Mouse (Mus musculus): ENCODE results near the gene Marco. TPM values are rescaled to one million over a fixed set of nuclear protein-coding genes. Genes with fewer than 3 reads are reported as not detected.

The Marco gene
- polyA plus RNA-seq, 1 experiment from 2014 or later: 0.42 TPM

DNA sequence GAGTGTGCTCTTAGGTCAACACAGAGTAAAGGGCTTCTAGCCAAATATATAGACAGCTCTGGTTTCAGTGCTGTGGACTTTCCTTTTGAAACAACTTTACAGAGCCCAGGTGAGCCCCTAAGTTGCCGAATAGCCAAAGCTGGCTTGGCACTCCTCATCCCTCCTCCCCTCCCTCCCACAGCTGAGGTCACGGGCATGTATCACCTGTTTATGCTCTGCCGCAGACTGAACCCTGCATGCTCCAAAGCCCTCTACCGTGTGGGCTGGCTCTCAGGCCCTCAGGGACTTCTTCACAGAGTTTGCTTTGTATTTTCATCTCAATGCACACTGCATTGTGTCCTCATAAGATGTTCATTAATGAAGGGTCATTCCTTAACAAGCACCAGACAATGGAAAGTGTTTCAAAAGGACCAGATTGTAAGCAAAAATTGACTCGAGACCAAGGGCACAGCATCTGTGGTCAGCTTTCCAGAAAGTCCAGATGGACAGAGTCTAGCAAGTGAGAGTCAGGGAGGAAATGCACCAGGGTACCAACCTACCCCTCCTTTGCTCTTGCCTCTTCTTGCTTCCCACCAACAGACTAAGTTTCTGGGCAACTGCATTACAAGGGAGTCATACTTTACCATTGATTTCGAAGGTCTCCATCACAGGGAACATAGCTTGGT is 646 bp downstream of the Marco start:
- 45% methylated on average over 6 of the region's 6 CpGs for WGBS
- H3K4me1 ChIP-seq (ENCODE audit: insufficient read depth, low read length): no peaks in the 10 kb centered on the region
- ATAC-seq (ENCODE audit: low FRiP score, low TSS enrichment): no peak

DNA sequence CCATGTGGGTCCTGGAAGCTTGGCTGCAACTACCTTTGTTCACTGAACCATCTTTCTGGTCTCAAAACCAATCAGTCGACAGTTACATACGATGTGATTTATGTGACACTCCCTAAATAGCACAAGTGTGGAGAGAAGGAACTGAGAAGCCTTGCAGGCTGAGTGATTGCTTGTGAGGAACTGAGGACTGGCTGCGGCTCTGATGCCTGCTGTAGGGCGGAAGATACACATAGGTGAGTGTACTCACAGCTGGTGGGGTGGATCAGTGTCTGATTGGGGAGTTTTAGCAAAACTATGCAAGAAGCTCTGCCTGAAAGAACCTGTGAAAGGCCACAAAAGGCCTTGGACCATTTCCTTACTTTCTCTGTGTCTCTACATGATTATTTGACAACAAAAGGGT is 3.3 kb downstream of the Marco start:
- 33% methylated on average over 4 of the region's 4 CpGs for WGBS
- H3K27me3 ChIP-seq (ENCODE audit: insufficient read depth, low read length): no peaks in the 10 kb centered on the region

More for the DNA sequence above, 646 bp downstream of the Marco start:
- Histone ChIP-seq H3K9me3 (ENCODE audit: low read length) (no peaks in the 10 kb centered on the region), H3K9ac (replicated peaks; ENCODE audit: low read length) (no peak overlapping the region), H3K27me3 (ENCODE audit: insufficient read depth, low read length) (no peaks in the 10 kb centered on the region), H3K4me3 (ENCODE audit: low read length) (no peak overlapping the region), H3K27ac (ENCODE audit: low read length) (no peak overlapping the region), H3K4me2 (replicated peaks; ENCODE audit: low read depth, low read length) (no peak overlapping the region), H3K36me3 (ENCODE audit: insufficient read depth, low read length) (no peaks in the 10 kb centered on the region)

DNA sequence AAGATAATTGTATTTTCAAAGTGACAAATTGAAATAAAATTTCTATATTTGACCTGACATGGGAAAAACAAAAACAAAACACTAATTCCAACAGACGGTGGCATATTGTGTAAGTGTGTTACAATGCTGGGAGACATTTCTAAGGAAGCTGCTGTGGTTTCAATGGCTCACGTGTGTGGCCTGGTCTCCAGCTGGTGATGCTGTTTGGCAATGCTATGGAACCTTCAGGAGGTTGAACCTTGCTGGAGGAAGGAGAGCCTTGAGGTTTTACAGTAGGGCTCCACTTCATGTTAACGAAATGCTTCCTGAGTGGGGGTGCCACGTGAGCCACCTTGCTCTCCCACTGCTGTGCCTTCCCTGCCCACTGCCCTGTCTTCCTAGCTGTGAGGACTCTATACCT is 6.8 kb downstream of the Marco start:
- H3K36me3 ChIP-seq (ENCODE audit: insufficient read depth, low read length): no peaks in the 10 kb centered on the region
- H3K27ac ChIP-seq (ENCODE audit: low read length): no peak overlapping the region
- H3K9me3 ChIP-seq (ENCODE audit: low read length): no peaks in the 10 kb centered on the region
- H3K9ac ChIP-seq (replicated peaks; ENCODE audit: low read length): no peak overlapping the region
- no peak overlapping the region for H3K4me2 ChIP-seq (replicated peaks; ENCODE audit: low read depth, low read length)
- H3K4me3 ChIP-seq (ENCODE audit: low read length): no peak overlapping the region
- H3K27me3 ChIP-seq (ENCODE audit: insufficient read depth, low read length): no peaks in the 10 kb centered on the region
- ATAC-seq (ENCODE audit: low FRiP score, low TSS enrichment): no peak
- no peaks in the 10 kb centered on the region for H3K4me1 ChIP-seq (ENCODE audit: insufficient read depth, low read length)
- WGBS: 80% methylated on average over 4 of the region's 4 CpGs

More for the DNA sequence above, 3.3 kb downstream of the Marco start:
- Histone ChIP-seq H3K4me2 (replicated peaks; ENCODE audit: low read depth, low read length) (no peak overlapping the region), H3K9ac (replicated peaks; ENCODE audit: low read length) (no peak overlapping the region), H3K4me1 (ENCODE audit: insufficient read depth, low read length) (no peaks in the 10 kb centered on the region), H3K36me3 (ENCODE audit: insufficient read depth, low read length) (no peaks in the 10 kb centered on the region), H3K4me3 (ENCODE audit: low read length) (no peak overlapping the region), H3K27ac (ENCODE audit: low read length) (no peak overlapping the region), H3K9me3 (ENCODE audit: low read length) (no peaks in the 10 kb centered on the region)
- no peak for ATAC-seq (ENCODE audit: low FRiP score, low TSS enrichment)

- no peak overlapping the region for H3K4me3 ChIP-seq (ENCODE audit: low read length)
- no peaks in the 10 kb centered on the region for H3K27me3 ChIP-seq (ENCODE audit: insufficient read depth, low read length)
- WGBS: 15% methylated on average over 5 of the region's 5 CpGs
- no peak overlapping the region for H3K4me2 ChIP-seq (replicated peaks; ENCODE audit: low read depth, low read length)
- no peaks in the 10 kb centered on the region for H3K4me1 ChIP-seq (ENCODE audit: insufficient read depth, low read length)
- no peak for ATAC-seq (ENCODE audit: low FRiP score, low TSS enrichment)
- no peak overlapping the region for H3K27ac ChIP-seq (ENCODE audit: low read length)
- H3K9ac ChIP-seq (replicated peaks; ENCODE audit: low read length): no peak overlapping the region
- H3K36me3 ChIP-seq (ENCODE audit: insufficient read depth, low read length): no peaks in the 10 kb centered on the region
- H3K9me3 ChIP-seq (ENCODE audit: low read length): no peaks in the 10 kb centered on the region
Measured at GRCm38 (mm10) chr1:120480937-120481336, 23.9 kb downstream of the Marco start.

DNA sequence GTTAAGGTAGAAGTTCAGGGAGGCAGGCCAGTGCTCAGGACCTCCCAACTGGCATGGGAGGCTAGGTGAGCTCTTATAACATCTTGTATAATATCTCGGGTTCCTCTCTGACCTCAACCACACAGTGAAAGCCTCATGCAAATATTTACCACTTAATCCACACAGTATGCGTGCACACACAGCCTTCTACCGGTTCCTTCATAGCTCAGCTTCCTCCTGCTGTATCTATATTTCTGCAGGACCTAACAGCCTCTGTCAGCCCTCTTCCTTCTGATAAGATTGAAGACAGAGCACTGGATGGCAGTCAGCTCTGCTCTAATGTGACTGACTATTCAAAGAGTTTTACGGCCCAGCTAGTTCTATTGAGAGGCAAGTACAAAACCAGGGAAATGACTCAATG is 30.0 kb downstream of the Marco start:
- Histone ChIP-seq H3K4me2 (replicated peaks; ENCODE audit: low read depth, low read length) (no peak overlapping the region), H3K9me3 (ENCODE audit: low read length) (no peaks in the 10 kb centered on the region), H3K9ac (replicated peaks; ENCODE audit: low read length) (no peak overlapping the region), H3K27me3 (ENCODE audit: insufficient read depth, low read length) (no peaks in the 10 kb centered on the region), H3K4me3 (ENCODE audit: low read length) (no peak overlapping the region), H3K27ac (ENCODE audit: low read length) (no peak overlapping the region), H3K4me1 (ENCODE audit: insufficient read depth, low read length) (no peaks in the 10 kb centered on the region), H3K36me3 (ENCODE audit: insufficient read depth, low read length) (no peaks in the 10 kb centered on the region)
- WGBS: 70% methylated on average over 4 of the region's 4 CpGs
- ATAC-seq (ENCODE audit: low FRiP score, low TSS enrichment): no peak

- Histone ChIP-seq H3K4me2 (replicated peaks; ENCODE audit: low read depth, low read length) (no peak overlapping the region), H3K9me3 (ENCODE audit: low read length) (no peaks in the 10 kb centered on the region), H3K27me3 (ENCODE audit: insufficient read depth, low read length) (no peaks in the 10 kb centered on the region), H3K4me3 (ENCODE audit: low read length) (no peak overlapping the region), H3K36me3 (ENCODE audit: insufficient read depth, low read length) (no peaks in the 10 kb centered on the region), H3K27ac (ENCODE audit: low read length) (no peak overlapping the region), H3K9ac (replicated peaks; ENCODE audit: low read length) (no peak overlapping the region), H3K4me1 (ENCODE audit: insufficient read depth, low read length) (peaks cover 11% of the 10 kb centered on the region)
- WGBS: 9% methylated on average over 15 of the region's 15 CpGs
- peak; percentile 50; the same call in 1 of the 2 replicates for ATAC-seq (ENCODE audit: low FRiP score, low TSS enrichment)
Measured at GRCm38 (mm10) chr1:120468891-120469290, 35.9 kb downstream of the Marco start.

DNA sequence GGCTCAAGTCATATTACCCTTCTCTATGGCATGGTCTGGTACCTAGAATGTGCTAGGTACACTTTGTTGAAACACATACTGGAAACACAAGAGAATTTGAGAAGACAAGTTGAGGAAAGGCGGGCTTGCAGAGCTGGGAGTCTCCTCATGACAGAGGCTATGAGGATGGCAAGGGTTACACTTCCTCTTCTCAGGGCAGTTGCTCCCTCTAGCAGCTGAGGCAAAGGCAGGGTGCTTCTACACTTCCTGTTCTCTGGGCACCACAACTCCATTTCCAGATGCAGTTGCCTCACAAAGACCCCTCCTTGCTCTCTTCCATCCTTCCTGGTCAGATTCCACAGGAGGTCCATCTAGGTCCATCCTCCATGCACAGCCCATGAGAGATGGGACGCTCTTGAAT is 37.5 kb downstream of the Marco start:
- Histone ChIP-seq H3K27ac (ENCODE audit: low read length) (no peak overlapping the region), H3K27me3 (ENCODE audit: insufficient read depth, low read length) (no peaks in the 10 kb centered on the region), H3K4me3 (ENCODE audit: low read length) (no peak overlapping the region), H3K4me2 (replicated peaks; ENCODE audit: low read depth, low read length) (no peak overlapping the region), H3K9ac (replicated peaks; ENCODE audit: low read length) (no peak overlapping the region), H3K36me3 (ENCODE audit: insufficient read depth, low read length) (no peaks in the 10 kb centered on the region), H3K4me1 (ENCODE audit: insufficient read depth, low read length) (peaks cover 11% of the 10 kb centered on the region), H3K9me3 (ENCODE audit: low read length) (no peaks in the 10 kb centered on the region)
- WGBS: 91% methylated on average over 2 of the region's 2 CpGs
- no peak for ATAC-seq (ENCODE audit: low FRiP score, low TSS enrichment)

DNA sequence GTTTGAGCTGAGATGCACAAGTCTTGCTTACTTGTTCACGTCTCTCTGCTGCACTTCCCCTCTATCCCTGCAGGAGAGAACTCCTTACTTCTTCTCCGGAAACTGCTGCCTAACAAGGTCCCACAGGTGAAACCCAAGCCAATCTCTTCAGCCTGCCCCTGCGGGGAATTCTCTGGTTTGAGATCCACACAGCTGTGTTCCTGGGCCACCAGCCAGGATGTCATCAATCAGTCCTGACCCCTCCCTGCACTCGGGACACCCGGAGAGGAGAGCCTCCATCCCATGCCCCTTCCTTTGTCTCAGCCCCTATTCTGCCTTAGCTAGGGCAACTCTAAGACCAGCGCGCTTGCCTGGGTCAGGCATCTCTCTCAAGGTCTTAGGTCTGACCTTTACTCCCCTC is 38.1 kb downstream of the Marco start:
- Histone ChIP-seq H3K9me3 (ENCODE audit: low read length) (no peaks in the 10 kb centered on the region), H3K36me3 (ENCODE audit: insufficient read depth, low read length) (no peaks in the 10 kb centered on the region), H3K27me3 (ENCODE audit: insufficient read depth, low read length) (no peaks in the 10 kb centered on the region), H3K4me3 (ENCODE audit: low read length) (no peak overlapping the region), H3K4me2 (replicated peaks; ENCODE audit: low read depth, low read length) (0 out of 2 replicates have a peak overlapping the region, but pooled peaks have one; percentile 4), H3K27ac (ENCODE audit: low read length) (no peak overlapping the region), H3K9ac (replicated peaks; ENCODE audit: low read length) (no peak overlapping the region), H3K4me1 (ENCODE audit: insufficient read depth, low read length) (peaks cover 11% of the 10 kb centered on the region)
- WGBS: 6% methylated on average over 7 of the region's 7 CpGs
- peak; percentile 62; the same call in 1 of the 2 replicates for ATAC-seq (ENCODE audit: low FRiP score, low TSS enrichment)

DNA sequence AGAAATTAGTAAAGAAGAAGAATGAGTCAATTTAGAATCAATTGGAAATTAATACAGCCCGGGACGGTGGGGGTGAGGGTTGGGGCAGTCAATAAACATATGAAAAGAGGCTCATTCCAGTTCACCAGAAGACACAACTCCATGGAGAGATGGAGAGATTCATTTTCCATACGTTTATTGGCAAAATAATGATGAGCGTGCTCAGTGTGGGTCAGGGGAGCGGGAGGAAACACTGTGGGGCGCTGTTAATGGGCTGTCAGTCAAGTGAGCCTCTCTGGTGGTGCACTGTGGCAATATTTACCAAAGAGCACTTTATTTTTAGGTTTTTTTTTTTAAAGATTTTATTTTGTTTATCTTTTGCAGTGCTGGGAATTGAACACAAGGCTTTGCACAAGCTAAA is 45.8 kb downstream of the Marco start:
- H3K9ac ChIP-seq (replicated peaks; ENCODE audit: low read length): no peak overlapping the region
- H3K36me3 ChIP-seq (ENCODE audit: insufficient read depth, low read length): no peaks in the 10 kb centered on the region
- no peaks in the 10 kb centered on the region for H3K4me1 ChIP-seq (ENCODE audit: insufficient read depth, low read length)
- no peak for ATAC-seq (ENCODE audit: low FRiP score, low TSS enrichment)
- H3K27me3 ChIP-seq (ENCODE audit: insufficient read depth, low read length): no peaks in the 10 kb centered on the region
- H3K27ac ChIP-seq (ENCODE audit: low read length): no peak overlapping the region
- H3K4me3 ChIP-seq (ENCODE audit: low read length): no peak overlapping the region
- H3K4me2 ChIP-seq (replicated peaks; ENCODE audit: low read depth, low read length): no peak overlapping the region
- 80% methylated on average over 6 of the region's 6 CpGs for WGBS
- no peaks in the 10 kb centered on the region for H3K9me3 ChIP-seq (ENCODE audit: low read length)

GRCm38 (mm10) chr1:120458524-120458923 is 46.3 kb downstream of the Marco start:
- no peak overlapping the region for H3K4me3 ChIP-seq (ENCODE audit: low read length)
- no peaks in the 10 kb centered on the region for H3K27me3 ChIP-seq (ENCODE audit: insufficient read depth, low read length)
- H3K4me1 ChIP-seq (ENCODE audit: insufficient read depth, low read length): no peaks in the 10 kb centered on the region
- ATAC-seq (ENCODE audit: low FRiP score, low TSS enrichment): no peak
- H3K9ac ChIP-seq (replicated peaks; ENCODE audit: low read length): no peak overlapping the region
- WGBS: 49% methylated on average over 5 of the region's 5 CpGs
- H3K9me3 ChIP-seq (ENCODE audit: low read length): no peaks in the 10 kb centered on the region
- H3K36me3 ChIP-seq (ENCODE audit: insufficient read depth, low read length): no peaks in the 10 kb centered on the region
- H3K4me2 ChIP-seq (replicated peaks; ENCODE audit: low read depth, low read length): no peak overlapping the region
- H3K27ac ChIP-seq (ENCODE audit: low read length): no peak overlapping the region

Data from kidney, embryonic 16.5 days (tissue).